Mouse (Mus musculus) fat pad, adult 2 months (tissue): ENCODE measurements around the gene 9130213A22Rik.

Experiments used
- DNase-seq: peaks from one replicate; pipeline ENCODE4 v3.0.0-alpha.2; 2011; ENCODE audit warnings: low read depth, low spot score; ENCODE audit errors: extremely low read depth

The 9130213A22Rik gene

GRCm38 (mm10) chr11:69122336-69122951 lies at the start of gene 9130213A22Rik:
Gene 9130213A22Rik (minus strand): TSS chr11:69122589.
- no peak for DNase-seq

- DNase-seq: no peak
Measured at GRCm38 (mm10) chr11:69171626-69172025, 49.2 kb upstream of the 9130213A22Rik start.

DNA sequence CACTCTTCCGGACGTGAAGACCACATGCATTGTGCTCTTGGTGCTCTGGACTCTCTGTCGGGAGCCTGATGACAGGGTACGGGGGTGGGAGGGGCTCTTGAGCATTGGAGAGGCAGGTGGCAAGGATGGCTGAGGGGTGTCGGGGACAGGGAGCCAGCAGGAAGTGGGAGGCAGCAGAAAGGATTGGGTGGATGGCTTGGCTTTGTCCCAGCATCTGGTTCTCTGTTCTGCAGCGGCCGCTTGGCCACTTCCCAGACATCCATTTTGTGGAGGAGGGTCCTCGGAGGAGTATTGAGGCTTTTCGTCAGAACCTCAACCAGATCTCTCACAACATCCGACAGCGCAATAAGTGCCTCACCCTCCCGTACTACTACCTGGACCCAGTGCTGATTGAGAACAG lies 46.9 kb upstream of the 9130213A22Rik start:
- DNase-seq: no peak

DNA sequence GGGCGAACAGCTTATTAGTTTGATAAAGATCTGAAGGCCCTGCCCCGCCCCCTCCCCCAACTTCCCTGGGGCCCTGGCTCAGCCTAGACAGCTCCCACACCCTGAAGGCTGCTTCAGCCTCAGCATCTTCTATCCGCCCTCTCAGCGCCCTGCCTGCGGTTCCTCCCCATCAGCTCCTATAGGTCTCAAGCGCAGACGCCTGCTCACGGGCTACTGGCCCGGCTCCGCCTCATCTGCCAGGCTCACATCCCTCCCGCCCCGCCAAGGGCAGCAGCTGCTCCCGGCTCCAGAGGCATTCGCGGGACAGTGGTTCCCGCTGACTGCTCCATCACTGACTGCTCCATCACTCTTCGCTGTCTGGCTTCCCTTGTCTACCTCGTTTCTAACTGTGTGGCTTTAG lies 34.4 kb upstream of the 9130213A22Rik start, which contains the start of gene Alox12b:
Alox12b (plus strand) TSS at position 190 of the 400 bp plus-strand sequence.
- no peak for DNase-seq

DNA sequence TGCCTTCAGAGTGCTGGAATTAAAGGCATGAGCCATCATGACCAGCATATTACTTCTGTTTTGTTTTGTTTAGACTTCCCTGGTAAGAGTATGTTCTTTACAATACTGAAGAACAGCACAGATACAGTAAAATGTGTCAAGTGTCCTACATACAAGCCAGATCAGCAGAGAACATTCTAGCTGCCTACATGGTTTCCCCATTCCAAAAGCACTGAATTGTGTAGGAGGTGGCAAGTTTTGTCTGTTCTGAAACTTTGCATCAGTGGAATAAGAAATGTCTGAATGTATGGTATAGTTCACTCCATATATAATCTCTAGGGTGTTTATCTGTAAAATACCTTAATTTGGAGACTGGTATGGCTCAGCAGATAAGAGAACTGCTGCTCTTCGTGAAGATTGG lies 33.0 kb upstream of the 9130213A22Rik start:
- DNase-seq: no peak

DNA sequence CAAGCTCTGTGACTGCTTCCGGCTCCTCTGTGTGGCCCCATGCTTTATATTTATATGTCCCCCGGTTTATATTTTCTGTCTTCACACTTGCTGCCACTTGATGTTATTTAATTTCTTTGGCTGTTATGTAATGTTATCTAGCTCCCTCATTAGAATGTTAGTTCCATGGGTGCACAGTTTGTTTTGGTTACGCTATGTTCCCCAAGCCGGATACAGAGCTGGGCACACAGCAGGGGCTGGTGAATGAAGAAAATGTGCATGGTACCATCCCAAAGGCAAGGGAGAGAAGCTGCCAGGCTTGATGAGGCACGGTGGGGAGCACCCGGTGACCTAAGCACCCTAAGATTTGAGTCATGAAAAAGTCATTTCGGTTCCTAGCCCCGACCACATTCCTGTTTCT lies 31.4 kb upstream of the 9130213A22Rik start:
- DNase-seq: no peak

DNA sequence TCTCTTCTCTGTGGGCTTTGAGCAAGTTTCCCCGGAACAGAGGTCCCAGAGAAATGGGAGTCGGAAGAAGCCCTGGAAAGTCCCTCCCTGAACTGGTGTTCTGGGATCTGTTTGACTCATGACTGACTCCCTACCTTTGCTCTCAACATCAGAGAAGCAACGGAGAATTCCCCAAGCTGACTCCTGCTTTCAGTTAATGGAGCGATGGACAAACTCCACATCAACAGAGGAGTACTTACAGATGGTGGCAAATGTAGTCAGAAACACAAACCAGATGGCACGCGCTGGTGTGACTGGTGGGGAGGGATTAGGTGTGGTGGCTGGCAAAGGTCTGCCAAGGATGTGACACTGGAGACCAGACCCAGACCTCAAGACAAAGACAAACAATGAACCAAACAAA lies 28.6 kb upstream of the 9130213A22Rik start:
- DNase-seq: no peak

DNA sequence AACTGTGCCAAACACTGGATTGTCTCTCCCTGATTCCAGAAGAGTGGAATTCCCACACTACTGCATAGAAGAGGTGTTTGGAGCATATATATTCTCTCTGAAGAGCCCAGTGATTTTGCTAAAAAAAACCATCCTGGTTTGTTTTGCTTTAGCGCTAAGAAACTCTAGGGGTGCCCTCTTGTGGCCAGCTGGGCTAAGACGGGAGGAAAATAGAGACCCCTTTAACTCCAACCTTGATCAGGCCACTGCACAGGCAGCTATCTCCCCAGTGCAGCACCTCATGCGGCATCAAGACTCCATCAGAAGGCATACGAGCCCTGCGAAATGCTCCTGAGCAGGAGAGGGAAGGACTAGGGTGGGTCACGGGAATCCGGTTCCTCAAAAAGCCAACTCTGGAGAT lies 28.1 kb upstream of the 9130213A22Rik start:
- DNase-seq: no peak

GRCm38 (mm10) chr11:69149728-69150127 lies 27.3 kb upstream of the 9130213A22Rik start:
- DNase-seq: no peak

GRCm38 (mm10) chr11:69148451-69148960 lies 26.1 kb upstream of the 9130213A22Rik start:
- DNase-seq: no peak

GRCm38 (mm10) chr11:69147546-69147945 lies 25.2 kb upstream of the 9130213A22Rik start:
- no peak for DNase-seq

DNA sequence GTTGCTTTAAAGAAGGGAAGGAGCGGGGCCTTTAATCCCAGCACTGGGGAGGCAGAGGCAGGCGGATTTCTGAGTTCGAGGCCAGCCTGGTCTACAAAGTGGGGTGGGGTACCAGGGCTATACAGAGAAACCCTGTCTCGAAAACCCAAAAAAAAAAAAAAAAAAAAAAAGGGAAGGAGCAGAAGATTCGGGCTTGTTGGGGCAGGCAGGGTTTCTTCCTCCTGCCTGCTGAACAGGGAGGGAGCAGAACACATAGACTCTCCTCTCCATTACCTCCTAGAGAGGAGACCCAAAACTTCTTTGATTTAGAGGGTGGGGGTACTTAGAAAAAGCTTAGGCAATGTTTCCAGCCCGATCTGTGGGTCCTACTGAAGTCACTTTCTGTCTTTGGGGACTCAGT lies 13.0 kb upstream of the 9130213A22Rik start:
- DNase-seq: no peak

DNA sequence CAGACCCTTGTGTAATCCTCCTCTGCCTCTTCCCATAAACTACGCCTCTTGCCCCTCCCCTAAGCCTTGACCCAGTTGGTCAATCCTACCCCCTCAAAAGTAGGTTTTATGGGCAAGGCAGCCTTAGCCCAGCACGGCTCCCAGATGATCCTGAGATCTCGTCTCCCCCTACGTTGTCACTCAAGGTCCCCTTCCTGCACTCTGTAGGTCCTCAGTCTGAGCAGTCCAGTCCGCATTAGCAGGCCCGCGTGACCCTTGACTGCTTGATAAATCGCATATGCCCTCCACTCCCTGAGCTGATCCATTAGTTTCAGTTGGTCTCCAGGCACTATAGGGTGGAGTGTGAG lies 12.2 kb upstream of the 9130213A22Rik start:
- DNase-seq: no peak

DNA sequence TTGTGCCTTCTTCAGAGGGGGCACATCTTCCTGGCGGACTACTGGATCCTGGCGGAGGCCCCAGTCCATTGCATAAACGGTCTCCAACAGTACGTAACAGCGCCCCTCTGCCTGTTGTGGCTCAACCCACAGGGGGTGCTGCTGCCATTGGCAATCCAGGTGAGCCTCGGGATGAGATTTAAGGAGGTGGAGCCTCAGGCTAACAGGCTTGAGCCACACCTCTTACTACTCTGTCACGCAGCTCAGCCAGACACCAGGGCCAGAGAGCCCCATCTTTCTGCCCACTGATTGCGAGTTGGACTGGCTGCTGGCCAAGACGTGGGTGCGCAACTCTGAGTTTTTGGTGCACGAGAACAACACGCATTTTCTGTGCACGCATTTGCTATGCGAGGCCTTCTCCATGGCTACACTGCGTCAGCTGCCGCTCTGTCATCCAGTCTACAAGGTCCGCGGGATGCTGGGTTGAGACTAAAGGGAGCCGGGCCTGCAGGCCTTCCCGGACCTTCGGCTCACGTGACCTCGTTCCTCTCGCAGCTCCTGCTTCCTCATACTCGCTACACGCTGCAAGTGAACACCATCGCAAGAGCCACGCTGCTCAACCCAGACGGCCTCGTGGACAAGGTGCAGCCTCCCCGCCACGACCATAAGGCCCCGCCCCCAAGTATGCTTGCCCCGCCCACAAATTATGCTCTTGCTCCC lies 11.7 kb upstream of the 9130213A22Rik start:
- no peak for DNase-seq

- no peak for DNase-seq
Measured at GRCm38 (mm10) chr11:69133566-69133922, 11.2 kb upstream of the 9130213A22Rik start.

DNA sequence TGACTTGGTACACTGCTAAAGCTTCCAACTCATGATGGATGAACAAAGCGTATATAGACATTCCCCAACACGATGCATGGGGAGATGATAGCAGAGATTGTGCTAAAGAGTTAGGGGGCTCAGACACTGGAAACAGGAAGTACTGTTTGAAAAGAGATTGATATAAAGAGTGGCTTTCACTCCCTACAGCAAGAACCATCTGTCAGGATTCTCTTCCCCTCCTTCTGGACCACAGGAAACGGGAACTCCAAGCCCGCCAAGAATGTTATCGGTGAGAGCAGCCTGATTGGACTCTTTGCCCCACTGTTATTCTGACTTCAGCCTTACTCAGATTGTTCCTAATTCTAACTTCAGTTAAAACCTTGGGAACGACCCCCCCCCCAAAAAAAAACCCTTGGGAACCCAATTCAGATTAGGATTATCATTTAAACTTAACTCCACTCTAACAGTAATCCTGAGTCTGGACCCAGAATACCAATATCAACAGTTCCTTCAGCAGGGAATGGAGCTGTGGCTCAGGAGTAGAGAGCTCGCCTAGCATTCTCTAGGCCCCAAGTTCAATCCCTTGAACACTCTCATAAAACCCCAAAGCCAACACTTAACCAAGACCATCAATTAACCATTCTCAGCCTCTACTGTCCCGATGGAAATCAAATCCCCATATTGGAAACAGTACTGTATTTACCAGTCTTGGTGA lies 6.2 kb upstream of the 9130213A22Rik start:
- DNase-seq: no peak

- DNase-seq: no peak
Measured at GRCm38 (mm10) chr11:69126706-69127095, 4.3 kb upstream of the 9130213A22Rik start.

GRCm38 (mm10) chr11:69125919-69126705 lies 3.7 kb upstream of the 9130213A22Rik start:
- DNase-seq: no peak

DNA sequence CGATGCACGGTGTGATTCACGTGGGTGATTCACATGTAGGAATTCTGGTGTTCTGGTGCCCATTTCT lies 3.3 kb upstream of the 9130213A22Rik start, which contains the start of gene Aloxe3:
Aloxe3 (plus strand) TSS at position 45 of the 67 bp plus-strand sequence.
- no peak for DNase-seq

DNA sequence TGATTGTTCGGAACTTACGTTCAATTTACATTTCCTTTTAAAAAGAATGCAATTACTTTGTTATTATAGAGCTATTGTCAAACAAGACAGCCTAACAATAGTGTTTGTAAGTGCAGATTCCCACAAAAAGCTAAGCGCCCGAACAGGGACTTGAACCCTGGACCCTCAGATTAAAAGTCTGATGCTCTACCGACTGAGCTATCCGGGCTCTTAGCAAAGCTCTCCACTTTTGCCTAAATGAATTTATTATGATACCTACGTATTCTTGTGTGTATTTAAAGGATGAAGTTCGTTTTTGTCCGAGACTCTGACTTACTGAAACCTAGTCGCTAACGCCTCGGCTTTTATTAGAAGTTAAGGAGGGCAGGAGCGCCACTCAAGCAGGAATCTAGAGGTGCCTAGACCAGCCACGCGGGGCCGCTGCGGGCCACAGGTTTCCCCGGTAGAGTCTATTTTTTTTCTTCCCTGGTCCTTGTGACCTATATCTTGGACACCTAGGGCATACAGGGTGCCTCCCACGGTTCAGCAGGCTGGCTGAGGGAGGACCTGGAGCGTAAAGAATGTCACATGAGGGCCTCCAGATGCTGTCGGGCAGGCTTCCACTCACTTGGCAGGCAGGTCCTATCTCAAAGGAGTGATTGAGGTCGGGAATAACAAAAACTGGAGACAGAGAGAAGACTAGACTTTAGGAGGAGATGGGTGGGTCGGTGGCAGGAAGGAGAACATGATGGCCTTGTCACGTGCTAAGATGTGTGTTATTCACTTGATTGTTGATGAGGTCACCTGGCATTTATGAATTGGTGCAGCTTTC lies 2.9 kb upstream of the 9130213A22Rik start:
- DNase-seq: no peak

DNA sequence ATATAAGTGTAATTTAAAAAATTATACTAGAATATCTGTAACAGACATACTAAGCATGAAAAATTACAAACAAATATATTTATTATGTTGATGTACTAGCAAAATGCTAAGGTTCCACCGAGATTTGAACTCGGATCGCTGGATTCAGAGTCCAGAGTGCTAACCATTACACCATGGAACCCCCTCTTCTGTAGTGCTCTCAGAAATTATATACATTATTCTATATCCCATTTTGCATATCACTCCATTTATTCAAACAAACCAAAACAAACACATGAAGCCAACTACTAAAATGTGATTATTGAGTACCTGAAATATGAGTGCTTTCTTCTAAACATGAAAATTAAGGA lies 2.1 kb upstream of the 9130213A22Rik start:
- DNase-seq: no peak
